Mouse (Mus musculus) liver, embryonic 16.5 days (tissue): Measurements from ENCODE around the gene Gclm. TPM values are rescaled to one million over a fixed set of nuclear protein-coding genes. Genes with fewer than 3 reads are reported as not detected.
A peak's percentile ranks its signal among the peaks of the same experiment; 100 is the strongest.

Experiments used
- ATAC-seq: fragments of 200-750 bp; cut with Nextera tagmentation; 2 replicates; pipeline ENCODE4 v1.8.0; 2017; ENCODE audit warnings: low read depth, mild to moderate bottlenecking, moderate number of reproducible peaks, moderate library complexity
- H3K27ac ChIP-seq: fragments of 300-500 bp; sonication (generic); 2 replicates; pipeline ENCODE4 v1.5.1; 2014; ENCODE audit warnings: mild to moderate bottlenecking, low read length
- H3K27me3 ChIP-seq: fragments of 300-500 bp; sonication (generic); 2 replicates; pipeline ENCODE4 v1.6.1; 2014; ENCODE audit warnings: low read depth, low read length, mixed read lengths; ENCODE audit not compliant: control insufficient read depth, insufficient read depth
- H3K36me3 ChIP-seq: fragments of 300-500 bp; sonication (generic); 2 replicates; pipeline ENCODE4 v1.6.1; 2014; ENCODE audit warnings: mild to moderate bottlenecking; ENCODE audit not compliant: control insufficient read depth, insufficient read depth
- H3K4me1 ChIP-seq: fragments of 300-500 bp; sonication (generic); 2 replicates; pipeline ENCODE4 v1.6.1; 2014; ENCODE audit warnings: low read depth, low read length, mixed read lengths; ENCODE audit not compliant: control insufficient read depth
- H3K4me2 ChIP-seq: fragments of 300-500 bp; sonication (generic); 2 replicates; pipeline ENCODE4 v1.6.1; 2014; ENCODE audit warnings: low read depth, low read length, mixed read lengths
- H3K4me3 ChIP-seq: fragments of 300-500 bp; sonication (generic); 2 replicates; pipeline ENCODE4 v1.5.1; 2014; ENCODE audit warnings: low read depth, mild to moderate bottlenecking, low read length
- H3K9ac ChIP-seq: fragments of 300-500 bp; sonication (generic); 2 replicates; pipeline ENCODE4 v1.6.1; 2014; ENCODE audit warnings: low read depth, low read length
- H3K9me3 ChIP-seq: fragments of 300-500 bp; sonication (generic); replicated peaks from 2 replicates; pipeline ENCODE4 v1.6.1; 2016; ENCODE audit warnings: low read length; ENCODE audit not compliant: control insufficient read depth
- WGBS: fragments of 180-500 bp; shearing (Covaris S2); extraction: QIAGEN DNeasy Blood & Tissue Kit; methylation state at CpG from one replicate; pipeline ENCODE4 v1.1.7; 2014; ENCODE audit not compliant: insufficient replicate concordance; 5-methylcytosine and 5-hydroxymethylcytosine counted together
- polyA plus RNA-seq: library from polyadenylated mRNA; unstranded; fragments of >200 nt; fragmentation: Nextera tagmentation; extraction: Ambion mirVana; gene quantifications from 2 replicates; pipeline ENCODE4 v1.2.1, GENCODE M21; 2015

The Gclm gene
- polyA plus RNA-seq, 1 experiment from 2014 or later = 385 TPM

GRCm38 (mm10) chr3:122205753-122206152 is 39.6 kb upstream of the Gclm start:
- Histone ChIP-seq H3K9me3 (no peaks in the 10 kb centered on the region), H3K4me3 (no peak overlapping the region), H3K4me2 (no peak overlapping the region), H3K4me1 (peaks cover 4% of the 10 kb centered on the region), H3K27ac (peak overlapping the region; percentile 61), H3K36me3 (no peaks in the 10 kb centered on the region), H3K9ac (no peak overlapping the region), H3K27me3 (no peaks in the 10 kb centered on the region)
- WGBS = 74% methylated on average over 6 of the region's 6 CpGs
- ATAC-seq = no peak

- no peak overlapping the region for H3K4me2 ChIP-seq
- 50% methylated on average over 8 of the region's 8 CpGs for WGBS
- peak; percentile 85 for ATAC-seq
- H3K9me3 ChIP-seq = no peaks in the 10 kb centered on the region
- H3K4me1 ChIP-seq = peaks cover 4% of the 10 kb centered on the region
- peak overlapping the region; percentile 61 for H3K27ac ChIP-seq
- H3K9ac ChIP-seq = no peak overlapping the region
- no peak overlapping the region for H3K4me3 ChIP-seq
- H3K36me3 ChIP-seq = no peaks in the 10 kb centered on the region
- H3K27me3 ChIP-seq = no peaks in the 10 kb centered on the region
Measured at GRCm38 (mm10) chr3:122206279-122207070, 38.9 kb upstream of the Gclm start.

DNA sequence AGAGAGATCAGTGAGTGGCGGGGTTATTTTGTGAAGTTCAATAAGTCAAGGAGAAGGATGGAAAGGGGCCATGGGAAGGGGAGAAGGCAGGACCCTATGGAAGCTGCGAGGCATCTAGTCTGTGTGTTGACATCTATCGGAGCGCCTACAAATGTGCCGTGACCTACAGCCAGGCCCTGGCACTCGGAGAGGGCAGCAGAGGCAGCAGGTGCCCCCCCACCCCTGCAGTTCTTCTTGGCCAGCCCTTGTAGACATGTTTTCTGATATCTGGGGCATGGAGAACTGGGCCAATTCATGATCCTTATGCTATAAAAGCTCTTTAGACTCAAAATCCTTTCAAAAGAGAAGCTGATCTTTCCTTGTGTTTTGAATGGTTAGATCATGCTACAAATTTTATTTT is 37.6 kb upstream of the Gclm start:
- Histone ChIP-seq H3K4me3 (no peak overlapping the region), H3K27me3 (no peaks in the 10 kb centered on the region), H3K4me2 (no peak overlapping the region), H3K36me3 (no peaks in the 10 kb centered on the region), H3K9me3 (no peaks in the 10 kb centered on the region), H3K27ac (peak overlapping the region; percentile 17; the same call in 1 of the 2 replicates), H3K4me1 (no peaks in the 10 kb centered on the region; the same call in none of the 2 replicates), H3K9ac (no peak overlapping the region)
- no peak for ATAC-seq
- 72% methylated on average over 6 of the region's 6 CpGs for WGBS

DNA sequence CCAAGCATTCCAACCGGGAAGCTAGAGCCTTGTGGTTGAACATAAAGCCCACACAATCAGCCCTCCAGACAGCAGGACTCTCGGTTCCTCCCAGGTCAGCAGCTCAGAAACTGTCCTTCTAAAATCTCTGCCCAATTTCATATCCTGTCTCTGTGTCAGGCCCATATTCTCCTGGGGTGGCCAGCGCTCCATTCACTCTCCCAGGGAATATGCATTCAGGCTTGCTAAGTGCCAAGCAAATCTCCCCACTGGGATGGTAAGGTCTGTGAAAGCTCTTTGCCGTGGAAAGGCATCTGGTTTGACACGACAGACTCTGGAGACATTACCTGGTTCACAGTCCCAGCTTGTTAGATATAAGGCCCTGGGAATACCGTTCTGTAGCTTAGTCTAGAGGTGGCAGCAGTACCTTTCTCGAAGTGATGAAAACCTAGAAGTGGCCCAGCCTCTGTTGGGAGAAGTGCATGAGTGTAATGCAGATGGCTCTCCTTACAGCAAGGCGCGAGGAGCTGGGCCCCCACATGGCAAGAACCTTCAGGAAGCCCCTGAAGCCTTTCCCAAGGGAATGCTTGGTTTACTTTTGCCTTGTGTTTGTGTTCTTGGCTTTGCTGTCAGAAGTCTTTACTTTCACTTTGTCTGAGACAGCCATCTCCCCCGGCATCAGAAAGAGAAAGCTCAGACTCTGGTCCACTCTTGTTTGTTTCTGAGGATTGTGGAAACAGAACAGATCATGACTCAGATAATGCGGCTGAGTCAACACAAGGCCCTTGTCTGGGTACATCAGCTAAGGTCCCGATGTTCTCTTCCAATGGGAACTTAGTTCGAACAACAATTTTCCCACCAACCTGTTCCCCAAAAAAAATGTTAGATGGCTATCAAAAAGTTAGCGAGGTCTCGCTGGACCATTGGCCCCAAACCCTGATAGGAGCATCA is 36.8 kb upstream of the Gclm start:
- H3K4me1 ChIP-seq = no peaks in the 10 kb centered on the region; the same call in none of the 2 replicates
- ATAC-seq = no peak
- H3K27me3 ChIP-seq = no peaks in the 10 kb centered on the region
- 52% methylated on average over 15 of the region's 15 CpGs for WGBS
- peak overlapping the region; percentile 1; the same call in 1 of the 2 replicates for H3K4me2 ChIP-seq
- H3K9me3 ChIP-seq = no peaks in the 10 kb centered on the region
- no peaks in the 10 kb centered on the region for H3K36me3 ChIP-seq
- no peak overlapping the region for H3K9ac ChIP-seq
- H3K27ac ChIP-seq = peak overlapping the region; percentile 49
- H3K4me3 ChIP-seq = no peak overlapping the region

DNA sequence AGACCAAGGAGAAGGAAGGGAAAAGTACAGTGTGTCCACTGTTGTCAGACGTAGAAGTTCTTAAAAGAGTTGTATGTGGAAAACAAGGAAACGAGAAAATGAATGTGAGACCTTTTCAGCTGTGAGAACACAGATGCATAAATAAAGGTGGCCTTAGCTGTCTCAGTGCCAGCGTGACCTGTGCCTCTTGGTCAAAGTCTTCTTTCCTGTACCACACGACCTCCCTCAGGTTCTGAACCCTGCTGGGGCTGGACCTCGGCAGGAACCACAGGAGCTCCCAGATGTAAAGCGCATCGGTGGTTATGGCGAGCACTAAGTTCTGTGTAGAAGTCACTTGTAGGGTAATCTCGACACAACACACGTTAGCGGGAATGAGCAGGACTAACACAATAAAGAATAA is 35.8 kb upstream of the Gclm start:
- peak overlapping the region; percentile 7; the same call in 1 of the 2 replicates for H3K27ac ChIP-seq
- H3K27me3 ChIP-seq = no peaks in the 10 kb centered on the region
- no peaks in the 10 kb centered on the region for H3K9me3 ChIP-seq
- no peak overlapping the region for H3K9ac ChIP-seq
- H3K4me1 ChIP-seq = no peaks in the 10 kb centered on the region; the same call in none of the 2 replicates
- H3K4me3 ChIP-seq = no peak overlapping the region
- WGBS = 55% methylated on average over 11 of the region's 11 CpGs
- no peak; the same call in 1 of the 2 replicates for ATAC-seq
- H3K36me3 ChIP-seq = no peaks in the 10 kb centered on the region
- no peak overlapping the region for H3K4me2 ChIP-seq

DNA sequence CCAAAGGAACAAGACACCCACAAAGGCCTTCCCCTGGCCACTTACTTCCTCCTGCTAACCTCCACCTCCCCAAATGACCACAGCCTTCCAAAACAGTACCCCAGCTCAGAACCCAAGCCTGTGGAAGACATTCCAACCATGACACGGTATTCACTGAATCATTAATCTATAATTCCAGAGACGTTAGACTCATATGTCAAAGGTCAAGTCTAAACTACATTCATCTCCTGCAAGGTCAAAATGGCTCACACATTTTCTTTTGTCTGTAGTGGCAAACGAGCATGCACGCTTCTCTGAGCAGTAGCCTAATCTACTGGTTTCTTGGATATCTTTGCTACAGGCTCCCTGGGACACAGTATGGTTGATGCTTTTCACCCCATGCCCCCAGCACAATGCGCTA is 34.9 kb upstream of the Gclm start:
- WGBS = 56% methylated on average over 5 of the region's 5 CpGs
- Histone ChIP-seq H3K4me2 (no peak overlapping the region), H3K4me1 (no peaks in the 10 kb centered on the region; the same call in none of the 2 replicates), H3K9ac (no peak overlapping the region), H3K36me3 (no peaks in the 10 kb centered on the region), H3K27me3 (no peaks in the 10 kb centered on the region), H3K4me3 (no peak overlapping the region), H3K27ac (no peak overlapping the region), H3K9me3 (no peaks in the 10 kb centered on the region)
- ATAC-seq = no peak

GRCm38 (mm10) chr3:122210846-122211245 is 34.5 kb upstream of the Gclm start:
- H3K27ac ChIP-seq = no peak overlapping the region
- H3K27me3 ChIP-seq = no peaks in the 10 kb centered on the region
- H3K4me1 ChIP-seq = no peaks in the 10 kb centered on the region; the same call in none of the 2 replicates
- no peaks in the 10 kb centered on the region for H3K36me3 ChIP-seq
- WGBS = 74% methylated on average over 7 of the region's 7 CpGs
- no peaks in the 10 kb centered on the region for H3K9me3 ChIP-seq
- no peak overlapping the region for H3K4me2 ChIP-seq
- ATAC-seq = no peak
- no peak overlapping the region for H3K9ac ChIP-seq
- no peak overlapping the region for H3K4me3 ChIP-seq

DNA sequence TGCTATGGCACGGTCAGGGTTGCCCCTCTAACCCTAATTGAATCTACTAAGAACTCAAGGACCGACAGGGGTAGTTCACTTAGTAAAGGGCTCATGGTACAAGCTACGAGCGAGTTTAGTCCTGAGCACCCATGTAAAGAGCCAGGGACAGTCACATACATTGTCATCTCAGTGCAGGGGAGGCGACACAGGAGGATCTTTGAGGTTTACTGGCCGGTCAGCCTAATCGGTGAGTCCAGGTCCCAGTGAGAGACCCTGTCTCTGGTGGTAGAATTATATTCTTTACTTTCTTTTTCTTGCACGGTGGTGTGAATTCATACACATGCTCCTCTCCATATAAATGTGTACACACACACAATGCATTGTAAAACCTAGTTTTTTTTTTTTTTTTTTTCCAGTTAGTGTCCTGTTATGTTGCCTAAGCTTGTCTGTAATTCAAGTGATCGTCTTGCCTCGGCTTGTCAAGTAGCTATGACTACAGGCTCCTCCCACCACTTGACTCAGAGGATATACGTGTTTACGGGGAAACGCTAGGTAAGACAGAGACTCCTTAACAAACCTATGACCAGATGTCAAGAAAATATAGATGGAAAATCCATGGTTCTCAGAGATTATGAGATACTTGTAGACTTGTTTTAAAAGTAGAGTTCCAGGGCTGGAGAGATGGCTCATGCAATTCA is 33.8 kb upstream of the Gclm start:
- H3K9me3 ChIP-seq = no peaks in the 10 kb centered on the region
- no peak overlapping the region for H3K27ac ChIP-seq
- H3K27me3 ChIP-seq = no peaks in the 10 kb centered on the region
- H3K4me1 ChIP-seq = no peaks in the 10 kb centered on the region; the same call in none of the 2 replicates
- WGBS = 63% methylated on average over 13 of the region's 13 CpGs
- H3K4me3 ChIP-seq = no peak overlapping the region
- H3K4me2 ChIP-seq = no peak overlapping the region
- no peaks in the 10 kb centered on the region for H3K36me3 ChIP-seq
- no peak for ATAC-seq
- H3K9ac ChIP-seq = no peak overlapping the region
